Mouse (Mus musculus) adrenal gland (tissue): Measurements from ENCODE around the gene Ttc21a.

Source experiments
- intact Hi-C: fragments of 180-260 bp; cut with DNase I; formaldehyde crosslinking; loops from one replicate; pipeline ENCODE4 v1.15.1; 2025
- long read RNA-seq, 2 experiments: library from polyadenylated mRNA; unstranded; transcript quantifications; one replicate each; pipeline ENCODE4 v2.0.0; 2020; ENCODE audit warnings: borderline replicate concordance in 1 of 2; ENCODE audit not compliant: insufficient replicate concordance in 1 of 2

Gene Ttc21a
- long read RNA-seq, experiment 1: 0 reads
- long read RNA-seq, experiment 2: 0 reads

- intact Hi-C loops: no loop called here
Measured at GRCm38 (mm10) chr9:119937005-119937773, at the start of gene Ttc21a, which contains the start of gene Gorasp1. Gene Ttc21a (plus strand): TSS chr9:119937606. Gene Gorasp1 (minus strand): TSS chr9:119937565.

- intact Hi-C loops: no loop called here
Measured at GRCm38 (mm10) chr9:119888843-119889246, 48.6 kb upstream of the Ttc21a start.

- intact Hi-C loops: no loop called here
Measured at GRCm38 (mm10) chr9:119889446-119889845, 48.0 kb upstream of the Ttc21a start.

GRCm38 (mm10) chr9:119890692-119891091 is 46.7 kb upstream of the Ttc21a start:
- intact Hi-C loops: loop anchor here (10.0 kb wide), 2 partner anchors 246 to 426 kb away; no protein-coding TSS in a partner anchor

- intact Hi-C loops: loop anchor here (10.0 kb wide), 2 partner anchors 249 to 429 kb away; no protein-coding TSS in a partner anchor
Measured at GRCm38 (mm10) chr9:119893881-119894280, 43.5 kb upstream of the Ttc21a start.

GRCm38 (mm10) chr9:119894339-119895009 is 42.9 kb upstream of the Ttc21a start, which contains the start of gene Wdr48:
Gene Wdr48 (plus strand): TSS chr9:119894878.
- intact Hi-C loops: loop anchor here (10.0 kb wide), 2 partner anchors 250 to 430 kb away; no protein-coding TSS in a partner anchor

GRCm38 (mm10) chr9:119895040-119895721 is 42.2 kb upstream of the Ttc21a start:
- intact Hi-C loops: loop anchor here (10.0 kb wide), 2 partner anchors 250 to 430 kb away; no protein-coding TSS in a partner anchor

GRCm38 (mm10) chr9:119899446-119899845 is 38.0 kb upstream of the Ttc21a start:
- intact Hi-C loops: loop anchor here (10.0 kb wide), 2 partner anchors 255 to 435 kb away; no protein-coding TSS in a partner anchor

- intact Hi-C loops: no loop called here
Measured at GRCm38 (mm10) chr9:119902410-119903151, 34.8 kb upstream of the Ttc21a start.

GRCm38 (mm10) chr9:119908708-119909107 is 28.7 kb upstream of the Ttc21a start:
- intact Hi-C loops: no loop called here

GRCm38 (mm10) chr9:119909931-119910330 is 27.5 kb upstream of the Ttc21a start:
- intact Hi-C loops: no loop called here

GRCm38 (mm10) chr9:119913087-119913838 is 24.1 kb upstream of the Ttc21a start:
- intact Hi-C loops: no loop called here

- intact Hi-C loops: no loop called here
Measured at GRCm38 (mm10) chr9:119919858-119920257, 17.5 kb upstream of the Ttc21a start.

GRCm38 (mm10) chr9:119923462-119923861 is 13.9 kb upstream of the Ttc21a start:
- intact Hi-C loops: no loop called here

GRCm38 (mm10) chr9:119925120-119925657 is 12.2 kb upstream of the Ttc21a start:
- intact Hi-C loops: no loop called here

- intact Hi-C loops: no loop called here
Measured at GRCm38 (mm10) chr9:119925729-119926128, 11.7 kb upstream of the Ttc21a start.

GRCm38 (mm10) chr9:119926497-119926896 is 10.9 kb upstream of the Ttc21a start:
- intact Hi-C loops: no loop called here

GRCm38 (mm10) chr9:119932358-119932757 is 5.0 kb upstream of the Ttc21a start:
- intact Hi-C loops: no loop called here

GRCm38 (mm10) chr9:119933675-119934074 is 3.7 kb upstream of the Ttc21a start:
- intact Hi-C loops: no loop called here

GRCm38 (mm10) chr9:119938496-119938895 is 1.1 kb downstream of the Ttc21a start:
- intact Hi-C loops: no loop called here
